Mouse (Mus musculus): Measurements from ENCODE around the gene Itpkc. TPM values are rescaled to one million over a fixed set of nuclear protein-coding genes. Genes with fewer than 3 reads are reported as not detected.

Itpkc gene
- polyA plus RNA-seq (2012; rRNA removed), result 1.8 and 2.1 TPM in 2 replicates

GRCm38 (mm10) chr7:27228281-27228821 lies at the start of gene Itpkc:
Itpkc (minus strand) TSS chr7:27228661.

GRCm38 (mm10) chr7:27258205-27258899 lies 29.9 kb upstream of the Itpkc start, which contains the start of gene Numbl:
Numbl (plus strand) TSS chr7:27258433.

GRCm38 (mm10) chr7:27232781-27233281 lies 4.4 kb upstream of the Itpkc start, which contains the start of gene Coq8b:
Coq8b (plus strand) TSS chr7:27233023.

GRCm38 (mm10) chr7:27195681-27196611 lies 32.5 kb downstream of the Itpkc start, which contains the start of the genes BC024978 and Snrpa:
BC024978 (plus strand) TSS chr7:27195781.
Snrpa (minus strand) TSS chr7:27196271.

GRCm38 (mm10) chr7:27180837-27181695 lies 47.4 kb downstream of the Itpkc start, which contains the start of the genes Gm21983 and Mia:
Gm21983 (minus strand) TSS chr7:27181086.
Mia (minus strand) TSS chr7:27181157.

GRCm38 (mm10) chr7:27178324-27179216 lies 49.9 kb downstream of the Itpkc start, which contains the start of gene Rab4b:
Rab4b (minus strand) TSS chr7:27178896.

GRCm38 (mm10) chr7:27166614-27167474 lies 61.6 kb downstream of the Itpkc start, which contains the start of gene Egln2:
Egln2 (minus strand) TSS chr7:27166802.

Other genes starting within 250 kb of the Itpkc start
- gene Cyp2a12, start 199.6 kb downstream of the Itpkc start, polyA plus RNA-seq (2012; rRNA removed), result 1.6 and 2.0 TPM in 2 replicates
- gene Cyp2f2, start 108.8 kb downstream of the Itpkc start, polyA plus RNA-seq (2012; rRNA removed), result 0.06 and 0.10 TPM in 2 replicates
- gene Cyp2t4, start 74.9 kb downstream of the Itpkc start, polyA plus RNA-seq (2012; rRNA removed), result not detected in 2 replicates
- gene Egln2, start 61.9 kb downstream of the Itpkc start, polyA plus RNA-seq (2012; rRNA removed), result 20.7 and 22.5 TPM in 2 replicates
- 14.7 and 15.5 TPM in 2 replicates for gene Rab4b, start 49.8 kb downstream of the Itpkc start, polyA plus RNA-seq (2012; rRNA removed)
- gene Gm21983, start 47.6 kb downstream of the Itpkc start, polyA plus RNA-seq (2012; rRNA removed), result 0.08 TPM in 1 of 2 replicates, not detected in the other
- gene Mia, start 47.5 kb downstream of the Itpkc start, polyA plus RNA-seq (2012; rRNA removed), result 0.12 and 0.54 TPM in 2 replicates
- 1.6 and 2.1 TPM in 2 replicates for gene BC024978, start 32.9 kb downstream of the Itpkc start, polyA plus RNA-seq (2012; rRNA removed)
- 95.8 and 103 TPM in 2 replicates for gene Snrpa, start 32.4 kb downstream of the Itpkc start, polyA plus RNA-seq (2012; rRNA removed)
- 8.3 and 9.1 TPM in 2 replicates for gene Coq8b, start 4.4 kb upstream of the Itpkc start, polyA plus RNA-seq (2012; rRNA removed)
- gene Numbl, start 29.8 kb upstream of the Itpkc start, polyA plus RNA-seq (2012; rRNA removed), result 1.4 and 2.1 TPM in 2 replicates
- 4.1 and 4.5 TPM in 2 replicates for gene Ltbp4, start 109.0 kb upstream of the Itpkc start, polyA plus RNA-seq (2012; rRNA removed)
- gene Shkbp1, start 127.4 kb upstream of the Itpkc start, polyA plus RNA-seq (2012; rRNA removed), result 16.5 and 19.7 TPM in 2 replicates
- 0.16 TPM in 1 of 2 replicates, not detected in the other for gene Gm20479, start 128.8 kb upstream of the Itpkc start, polyA plus RNA-seq (2012; rRNA removed)
- 0.06 and 0.07 TPM in 2 replicates for gene Sptbn4, start 219.0 kb upstream of the Itpkc start, polyA plus RNA-seq (2012; rRNA removed)
- 646 and 662 TPM in 2 replicates for gene Blvrb, start 219.3 kb upstream of the Itpkc start, polyA plus RNA-seq (2012; rRNA removed)
- 21.9 and 25.8 TPM in 2 replicates for gene Sertad3, start 245.1 kb upstream of the Itpkc start, polyA plus RNA-seq (2012; rRNA removed)